Mouse (Mus musculus): Measurements from ENCODE around the gene Hist1h3e.

- no peak for TF ChIP-seq CTCF (IDR thresholded peaks at IDR 0.05; ENCODE audit: low read depth, low read length)
- 0 out of 2 replicates have a peak, but pooled peaks have one; percentile 19 for TF ChIP-seq EP300 (IDR thresholded peaks at IDR 0.05; ENCODE audit: insufficient read depth, low read depth, low read length)
Observed at GRCm38 (mm10) chr13:23516822-23517602, 45.2 kb downstream of the Hist1h3e start.

Measured in ES-Bruce4 (cell line).